Mouse (Mus musculus) embryonic facial prominence, embryonic 10.5 days (tissue): ENCODE results near the gene Pheta2. TPM values are rescaled to one million over a fixed set of nuclear protein-coding genes. Genes with fewer than 3 reads are reported as not detected.
A peak's percentile ranks its signal among the peaks of the same experiment; 100 is the strongest.
"Not testable (repeated sequence)": the region's sequence is repeated elsewhere in the genome, so short reads cannot be mapped to it uniquely, and the experiment has no call there.

Experiments
- DNase-seq: peaks from one replicate; pipeline ENCODE4 v3.0.0-alpha.2; 2017; ENCODE audit warnings: low spot score
- H3K27ac ChIP-seq: fragments of 300-500 bp; sonication (generic); replicated peaks from 2 replicates; pipeline ENCODE4 v1.5.1; 2016; ENCODE audit warnings: mild to moderate bottlenecking
- H3K27me3 ChIP-seq: fragments of 300-500 bp; sonication (generic); replicated peaks from 2 replicates; pipeline ENCODE4 v1.6.1; 2016; ENCODE audit warnings: low read depth, mild to moderate bottlenecking; ENCODE audit not compliant: poor library complexity, severe bottlenecking
- H3K36me3 ChIP-seq: fragments of 300-500 bp; sonication (generic); replicated peaks from 2 replicates; pipeline ENCODE4 v1.6.1; 2016; ENCODE audit warnings: mild to moderate bottlenecking, moderate library complexity
- H3K4me1 ChIP-seq: fragments of 300-500 bp; sonication (generic); 2 replicates; pipeline ENCODE4 v1.6.1; 2016
- H3K4me3 ChIP-seq: fragments of 300-500 bp; sonication (generic); 2 replicates; pipeline ENCODE4 v1.5.1; 2016; ENCODE audit warnings: mild to moderate bottlenecking, moderate library complexity
- H3K9me3 ChIP-seq: fragments of 300-500 bp; sonication (generic); 2 replicates; pipeline ENCODE4 v1.6.1; 2016; ENCODE audit warnings: mild to moderate bottlenecking
- WGBS: fragments of 180-500 bp; shearing (Covaris S2); methylation state at CpG from one replicate; pipeline ENCODE4 v1.1.7; 2016; 5-methylcytosine and 5-hydroxymethylcytosine counted together
- microRNA-seq: library from miRNA; unstranded; fragments of <30 nt; microRNA quantifications from one replicate; pipeline ENCODE4, GENCODE M21; 2017
- polyA plus RNA-seq: library from polyadenylated mRNA; unstranded; fragments of >200 nt; fragmentation: Nextera tagmentation; extraction: Ambion mirVana; gene quantifications from 2 replicates; pipeline ENCODE4 v1.2.1, GENCODE M21; 2016

The Pheta2 gene
- polyA plus RNA-seq, 1 experiment from 2014 or later, result 4.9 TPM

DNA sequence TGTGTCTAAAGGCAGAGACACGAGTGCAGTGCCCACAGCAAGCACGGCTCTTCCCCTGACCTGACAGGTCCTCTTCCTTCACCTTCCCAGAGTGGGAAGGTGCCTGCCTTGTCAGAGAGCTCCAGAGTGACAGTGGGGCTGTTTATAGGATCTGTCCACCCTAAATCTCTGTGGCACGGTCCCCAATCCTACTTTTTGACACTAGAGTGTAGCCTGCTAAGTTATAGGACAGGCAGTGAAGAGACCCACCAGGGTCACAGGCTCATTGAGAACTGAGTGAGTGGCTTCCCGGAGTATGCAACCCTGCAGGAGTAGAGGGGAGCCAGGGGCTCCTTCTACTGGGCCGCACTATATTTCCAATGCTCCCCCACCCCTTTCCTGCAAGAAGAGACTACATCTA is 39.0 kb downstream of the Pheta2 start:
- peaks cover 52% of the 10 kb centered on the region for H3K4me1 ChIP-seq
- 79% methylated on average over 5 of the region's 5 CpGs for WGBS
- H3K27me3 ChIP-seq, result peaks cover 8% of the 10 kb centered on the region; the same call in 1 of the 2 replicates
- no peaks in the 10 kb centered on the region for H3K9me3 ChIP-seq
- no peak overlapping the region; the same call in 1 of the 2 replicates for H3K27ac ChIP-seq
- DNase-seq, result no peak
- no peak overlapping the region for H3K4me3 ChIP-seq
- H3K36me3 ChIP-seq, result no peaks in the 10 kb centered on the region

DNA sequence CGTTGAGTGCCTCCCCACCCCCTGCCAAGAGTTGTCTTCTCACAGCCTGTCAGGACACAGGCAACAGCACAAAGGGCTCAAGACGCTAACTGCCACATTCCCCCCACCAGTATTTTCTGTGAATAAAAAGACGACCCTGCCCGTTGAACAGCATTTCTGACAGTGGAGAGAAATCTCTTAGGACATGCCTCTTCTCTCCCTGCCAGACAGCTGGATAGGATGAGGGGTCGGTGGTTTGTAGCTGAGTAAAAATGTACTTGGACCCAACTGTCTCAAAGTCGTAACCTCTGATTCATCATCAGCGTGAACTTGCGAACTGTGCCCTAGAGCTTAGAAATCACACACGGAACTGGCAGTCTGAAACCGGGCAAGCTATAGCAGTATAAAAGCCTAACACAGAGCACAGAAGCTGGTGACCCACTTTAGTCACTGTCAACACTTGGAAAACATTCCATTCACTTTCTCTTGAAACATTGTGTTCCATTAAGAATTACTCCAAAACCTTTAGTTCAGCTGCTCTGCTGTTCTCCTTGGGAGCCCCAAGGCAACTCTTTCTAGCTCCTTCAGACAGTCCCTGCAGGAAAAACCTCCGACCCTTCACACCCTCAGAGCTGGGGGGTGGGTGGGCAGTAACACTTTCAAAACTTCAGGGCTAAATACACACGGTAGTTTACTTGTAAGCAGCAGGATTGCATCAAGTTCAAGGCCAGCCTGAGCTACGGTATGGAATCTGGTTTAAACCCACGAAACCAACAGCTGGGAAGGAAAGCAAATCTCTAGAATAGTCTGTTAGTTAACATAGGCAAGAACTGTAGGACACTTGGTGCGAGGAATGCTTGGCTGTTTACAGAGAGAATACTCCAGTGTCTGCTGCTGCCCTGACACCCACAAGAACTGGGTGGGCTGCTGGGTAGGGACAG is 39.8 kb downstream of the Pheta2 start:
- H3K27me3 ChIP-seq, result peaks cover 8% of the 10 kb centered on the region; the same call in 1 of the 2 replicates
- no peak overlapping the region for H3K4me3 ChIP-seq
- no peaks in the 10 kb centered on the region for H3K9me3 ChIP-seq
- H3K27ac ChIP-seq, result no peak overlapping the region
- H3K36me3 ChIP-seq, result no peaks in the 10 kb centered on the region
- peaks cover 47% of the 10 kb centered on the region for H3K4me1 ChIP-seq
- DNase-seq, result no peak
- 60% methylated on average over 15 of the region's 15 CpGs for WGBS

DNA sequence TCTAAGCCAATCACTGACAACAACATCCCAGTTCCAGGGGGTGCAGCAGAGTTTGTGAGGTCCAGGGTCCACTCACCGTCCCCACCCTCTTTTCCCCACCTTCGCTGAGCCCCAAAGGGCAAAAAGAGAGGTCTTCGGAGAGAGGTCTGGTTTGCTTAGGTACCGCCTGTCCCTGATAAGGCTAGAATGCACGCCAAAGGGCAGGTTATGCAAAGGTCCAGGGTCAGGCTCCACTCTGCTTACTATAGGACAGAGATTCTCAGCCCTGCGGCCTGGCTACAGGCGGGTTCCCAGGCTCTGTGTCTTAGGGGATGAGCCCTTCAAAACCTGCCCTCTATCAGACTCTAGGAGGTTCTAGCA is 40.7 kb downstream of the Pheta2 start:
- peak overlapping the region; percentile 78 for H3K27ac ChIP-seq
- peaks cover 8% of the 10 kb centered on the region; the same call in 1 of the 2 replicates for H3K27me3 ChIP-seq
- peaks cover 40% of the 10 kb centered on the region for H3K4me1 ChIP-seq
- no peaks in the 10 kb centered on the region for H3K9me3 ChIP-seq
- no peaks in the 10 kb centered on the region for H3K36me3 ChIP-seq
- no peak for DNase-seq
- H3K4me3 ChIP-seq, result peak overlapping the region; percentile 61
- WGBS, result 13% methylated on average over 7 of the region's 7 CpGs

DNA sequence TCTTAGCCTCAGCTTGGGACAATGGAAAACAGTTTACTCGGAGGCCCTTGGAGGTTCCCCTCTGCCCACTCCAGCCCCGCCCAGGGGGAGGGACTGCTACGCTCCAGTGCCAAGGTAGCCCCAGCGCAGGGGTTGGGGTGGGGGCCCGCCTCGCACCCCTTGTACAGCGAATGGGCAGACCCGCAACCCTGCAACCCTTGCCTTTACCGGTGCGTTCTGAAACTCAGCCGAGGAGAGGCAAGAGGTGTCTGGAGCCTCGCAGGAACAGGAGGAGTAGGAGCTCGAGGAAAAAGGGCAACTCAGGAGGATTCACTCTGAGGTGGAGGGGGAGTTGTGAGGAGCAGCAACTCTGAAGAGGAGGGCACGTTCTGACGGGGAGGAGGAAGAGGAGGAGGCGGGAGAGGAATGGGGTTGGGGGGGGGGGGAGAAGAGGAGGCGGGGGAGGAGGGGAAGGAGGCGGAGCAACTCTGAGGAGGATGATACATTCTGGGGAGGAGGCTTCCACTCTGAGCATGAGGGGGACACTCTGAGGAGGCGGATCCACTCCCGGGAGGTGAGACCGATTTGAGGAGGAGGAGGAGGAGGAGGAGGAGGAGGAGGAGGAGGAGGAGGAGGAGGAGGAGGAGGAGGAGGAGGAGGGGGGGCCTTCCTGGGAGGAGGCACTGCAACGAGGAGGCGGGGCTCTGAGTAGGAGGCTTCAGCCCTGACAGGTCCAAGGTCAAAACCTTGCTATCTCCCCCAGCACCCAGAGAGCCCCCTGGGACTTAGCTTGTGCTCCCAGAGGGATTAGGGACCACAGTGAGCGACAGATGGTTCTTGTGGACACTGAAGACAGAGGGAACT is 41.4 kb downstream of the Pheta2 start, which contains the start of gene Cyp2d22:
TSS of gene Cyp2d22 (minus strand) at position 390 of the 843 bp plus-strand sequence.
- H3K27ac ChIP-seq, result peak within 1 kb of the TSS; percentile 78
- H3K4me3 ChIP-seq, result peak within 1 kb of the TSS; percentile 61
- 2% methylated on average over 21 of the region's 24 CpGs for WGBS
- peaks cover 8% of the 10 kb centered on the region; the same call in 1 of the 2 replicates for H3K27me3 ChIP-seq
- H3K9me3 ChIP-seq, result no peaks in the 10 kb centered on the region
- H3K4me1 ChIP-seq, result peaks cover 40% of the 10 kb centered on the region
- peak; percentile 68 for DNase-seq
- no peaks in the 10 kb centered on the region for H3K36me3 ChIP-seq

DNA sequence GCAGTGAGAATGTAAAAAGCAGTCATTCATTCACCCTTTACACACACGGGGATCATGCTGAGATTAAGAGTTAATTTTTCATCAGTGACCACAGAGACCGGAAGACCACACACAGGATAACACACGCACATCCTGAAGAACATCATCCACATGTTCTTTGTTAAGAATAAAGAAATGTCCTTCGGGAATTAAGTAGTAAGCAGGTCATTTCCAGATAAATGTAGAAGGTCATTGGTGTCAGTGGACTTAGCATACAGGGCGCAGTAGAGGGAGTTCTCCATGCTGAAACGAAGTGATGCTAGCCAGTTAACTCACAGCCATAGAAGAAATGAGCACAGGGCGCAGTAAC is 41.9 kb downstream of the Pheta2 start:
- Histone ChIP-seq H3K27me3 (peaks cover 8% of the 10 kb centered on the region; the same call in 1 of the 2 replicates), H3K27ac (no peak overlapping the region), H3K36me3 (no peaks in the 10 kb centered on the region), H3K4me3 (peak overlapping the region; percentile 61), H3K9me3 (no peaks in the 10 kb centered on the region), H3K4me1 (peaks cover 40% of the 10 kb centered on the region)
- no peak for DNase-seq
- 39% methylated on average over 7 of the region's 7 CpGs for WGBS

DNA sequence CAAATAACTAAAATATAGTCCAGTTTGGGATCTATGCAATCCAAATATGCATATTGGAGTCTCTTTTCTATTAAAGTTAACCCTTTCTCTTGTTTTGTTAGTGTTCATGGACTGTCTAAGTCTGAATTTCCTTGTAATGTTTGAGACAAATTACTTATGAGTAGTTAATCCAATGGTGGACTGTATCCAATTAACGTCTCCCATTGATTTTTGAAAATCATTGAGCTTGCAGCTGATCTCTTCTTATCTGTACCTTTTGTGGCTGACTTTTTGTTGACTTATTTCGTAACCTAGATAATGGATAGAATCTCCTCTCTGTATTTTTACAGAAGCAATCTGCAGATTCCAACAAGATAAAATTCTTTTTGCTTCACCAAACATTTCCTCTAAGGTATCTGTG is 43.7 kb downstream of the Pheta2 start:
- WGBS, result 91% methylated on average over 2 of the region's 2 CpGs
- no peak for DNase-seq
- Histone ChIP-seq H3K4me3 (no peak overlapping the region), H3K27ac (no peak overlapping the region), H3K4me1 (peaks cover 34% of the 10 kb centered on the region), H3K36me3 (no peaks in the 10 kb centered on the region), H3K9me3 (no peaks in the 10 kb centered on the region), H3K27me3 (peaks cover 7% of the 10 kb centered on the region; the same call in 1 of the 2 replicates)

DNA sequence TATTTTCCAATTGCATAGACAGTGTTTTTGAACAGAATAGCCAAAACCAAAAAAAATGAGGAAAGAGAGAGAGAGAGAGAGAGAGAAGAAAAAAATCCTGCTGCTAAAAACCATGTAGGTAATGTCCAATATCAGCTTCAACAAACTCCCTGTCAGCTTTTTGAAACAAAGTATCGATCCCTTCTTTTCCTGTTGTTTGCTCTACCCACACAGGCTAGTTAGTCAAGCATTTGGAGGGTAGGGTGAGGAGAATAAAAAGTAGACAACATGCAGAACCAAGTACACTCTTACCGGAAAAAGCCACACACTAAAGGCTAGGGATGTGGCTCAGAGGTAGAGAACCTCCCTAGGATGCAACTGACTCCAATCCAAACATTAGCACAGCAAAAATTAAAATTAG is 47.0 kb downstream of the Pheta2 start:
- Histone ChIP-seq H3K4me1 (peaks cover 4% of the 10 kb centered on the region), H3K27ac (no peak overlapping the region), H3K36me3 (no peaks in the 10 kb centered on the region), H3K4me3 (no peak overlapping the region), H3K27me3 (no peaks in the 10 kb centered on the region), H3K9me3 (no peaks in the 10 kb centered on the region)
- DNase-seq, result no peak
- 93% methylated on average over 2 of the region's 2 CpGs for WGBS

DNA sequence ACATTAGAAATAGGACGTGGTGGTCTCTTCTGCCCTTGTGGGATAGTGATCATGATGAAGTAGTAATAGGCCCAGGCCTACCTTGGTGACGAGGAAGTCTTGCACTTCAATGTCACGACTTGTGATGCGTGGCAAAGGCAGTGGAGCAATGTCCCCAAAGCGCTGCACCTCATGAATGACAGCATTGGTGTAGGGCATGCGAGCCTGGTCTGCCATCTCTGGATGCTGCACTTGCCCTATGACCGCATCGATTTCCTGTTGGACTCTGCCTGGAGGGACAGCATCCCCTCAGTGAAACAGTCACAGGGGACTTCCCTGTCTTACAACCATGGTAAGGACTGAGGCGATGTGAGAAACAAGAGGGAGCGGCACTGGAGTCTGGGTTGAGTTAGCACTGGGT is 51.2 kb downstream of the Pheta2 start:
- H3K9me3 ChIP-seq, DNase-seq, H3K27me3 ChIP-seq, H3K36me3 ChIP-seq, H3K27ac ChIP-seq, H3K4me3 ChIP-seq, H3K4me1 ChIP-seq: not testable (repeated sequence)
- WGBS, result 85% methylated on average over 10 of the region's 10 CpGs

DNA sequence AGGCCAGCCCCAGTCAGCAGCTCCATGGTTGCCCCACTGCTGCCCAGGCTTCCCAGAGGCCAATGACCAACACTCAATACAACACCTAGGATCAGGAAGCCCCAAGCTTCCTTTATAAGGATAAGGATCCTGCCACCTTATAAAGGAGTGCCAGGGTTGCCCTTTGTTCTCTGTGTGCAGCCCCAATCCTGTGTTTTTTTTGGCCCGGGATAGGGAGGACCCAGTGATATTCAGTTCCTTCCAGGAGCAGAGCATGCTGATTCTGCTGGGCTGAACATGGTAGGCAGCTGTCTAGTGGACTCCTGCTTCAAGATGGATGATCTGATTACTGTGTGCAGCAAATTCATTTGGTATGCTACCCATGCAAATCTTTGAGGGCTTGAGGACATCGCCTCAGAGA is 55.2 kb downstream of the Pheta2 start, which contains the start of gene Cyp2d11:
TSS of gene Cyp2d11 (minus strand) at position 101 of the 400 bp plus-strand sequence.
- DNase-seq, H3K27me3 ChIP-seq, H3K27ac ChIP-seq, H3K9me3 ChIP-seq, H3K4me1 ChIP-seq, H3K36me3 ChIP-seq, H3K4me3 ChIP-seq: not testable (repeated sequence)
- 89% methylated on average over 2 of the region's 2 CpGs for WGBS

Small RNAs within 50 kb of the gene (microRNA-seq; reads per million reads assigned to microRNA genes)
- gene Mir7684, result not detected

Other genes with a start within 250 kb of the Pheta2 start
- 23.4 and 24.2 TPM in 2 replicates for gene Ccdc134, start 211.0 kb upstream of the Pheta2 start, polyA plus RNA-seq
- gene Srebf2, start 191.8 kb upstream of the Pheta2 start, polyA plus RNA-seq, result 172 and 192 TPM in 2 replicates
- gene Shisa8, start 126.1 kb upstream of the Pheta2 start, polyA plus RNA-seq, result 0.35 and 0.38 TPM in 2 replicates
- gene Tnfrsf13c, start 114.6 kb upstream of the Pheta2 start, polyA plus RNA-seq, result 0.10 and 0.75 TPM in 2 replicates
- 81.5 and 82.5 TPM in 2 replicates for gene Cenpm, start 94.2 kb upstream of the Pheta2 start, polyA plus RNA-seq
- gene 1500009C09Rik, start 86.5 kb upstream of the Pheta2 start, polyA plus RNA-seq, result not detected in 2 replicates
- 49.4 and 55.6 TPM in 2 replicates for gene Sept3, start 64.0 kb upstream of the Pheta2 start, polyA plus RNA-seq
- 0.14 TPM in 1 of 2 replicates, not detected in the other for gene Wbp2nl, start 40.0 kb upstream of the Pheta2 start, polyA plus RNA-seq
- 19.2 and 24.0 TPM in 2 replicates for gene Naga, start within 50 bp of the Pheta2 start, polyA plus RNA-seq
- 212 and 215 TPM in 2 replicates for gene Smdt1, start within 50 bp of the Pheta2 start, polyA plus RNA-seq
- gene Ndufa6, start 15.4 kb downstream of the Pheta2 start, polyA plus RNA-seq, result 243 and 256 TPM in 2 replicates
- 2.1 and 3.0 TPM in 2 replicates for gene Cyp2d22, start 41.3 kb downstream of the Pheta2 start, polyA plus RNA-seq
- not detected in 2 replicates for gene Cyp2d11, start 55.1 kb downstream of the Pheta2 start, polyA plus RNA-seq
- gene Cyp2d10, start 68.3 kb downstream of the Pheta2 start, polyA plus RNA-seq, result not detected in 2 replicates
- not detected in 2 replicates for gene Cyp2d9, start 94.5 kb downstream of the Pheta2 start, polyA plus RNA-seq
- gene Cyp2d12, start 216.1 kb downstream of the Pheta2 start, polyA plus RNA-seq, result not detected in 2 replicates